Mouse (Mus musculus) hindbrain, embryonic 12.5 days (tissue): ENCODE results near the gene Dagla. TPM values are rescaled to one million over a fixed set of nuclear protein-coding genes. Genes with fewer than 3 reads are reported as not detected.

ENCODE experiments used
- ATAC-seq: fragments of 200-750 bp; cut with Nextera tagmentation; 2 replicates; pipeline ENCODE4 v1.8.0; 2017; ENCODE audit warnings: moderate TSS enrichment; ENCODE audit not compliant: low FRiP score
- H3K27ac ChIP-seq: fragments of 300-500 bp; sonication (generic); 2 replicates; pipeline ENCODE4 v1.5.1; 2016; ENCODE audit warnings: mild to moderate bottlenecking
- H3K27me3 ChIP-seq: fragments of 300-500 bp; sonication (generic); 2 replicates; pipeline ENCODE4 v1.6.1; 2016; ENCODE audit warnings: mild to moderate bottlenecking
- H3K36me3 ChIP-seq: fragments of 300-500 bp; sonication (generic); 2 replicates; pipeline ENCODE4 v1.6.1; 2016; ENCODE audit warnings: mild to moderate bottlenecking
- H3K4me1 ChIP-seq: fragments of 300-500 bp; sonication (generic); 2 replicates; pipeline ENCODE4 v1.6.1; 2016
- H3K4me2 ChIP-seq: fragments of 300-500 bp; sonication (generic); replicated peaks from 2 replicates; pipeline ENCODE4 v1.6.1; 2016; ENCODE audit warnings: mild to moderate bottlenecking
- H3K4me3 ChIP-seq: fragments of 300-500 bp; sonication (generic); 2 replicates; pipeline ENCODE4 v1.5.1; 2016; ENCODE audit warnings: mild to moderate bottlenecking
- H3K9ac ChIP-seq: fragments of 300-500 bp; sonication (generic); 2 replicates; pipeline ENCODE4 v1.6.1; 2016; ENCODE audit warnings: mild to moderate bottlenecking, moderate library complexity
- H3K9me3 ChIP-seq: fragments of 300-500 bp; sonication (generic); replicated peaks from 2 replicates; pipeline ENCODE4 v1.6.1; 2016; ENCODE audit warnings: mild to moderate bottlenecking
- WGBS: fragments of 180-500 bp; shearing (Covaris S2); methylation state at CpG from one replicate; pipeline ENCODE4 v1.1.7; 2016; 5-methylcytosine and 5-hydroxymethylcytosine counted together
- polyA plus RNA-seq: library from polyadenylated mRNA; unstranded; fragments of >200 nt; fragmentation: Nextera tagmentation; extraction: Ambion mirVana; gene quantifications from 2 replicates; pipeline ENCODE4 v1.2.1, GENCODE M21; 2016

Gene Dagla
- polyA plus RNA-seq, 1 experiment from 2014 or later = 5.1 TPM

DNA sequence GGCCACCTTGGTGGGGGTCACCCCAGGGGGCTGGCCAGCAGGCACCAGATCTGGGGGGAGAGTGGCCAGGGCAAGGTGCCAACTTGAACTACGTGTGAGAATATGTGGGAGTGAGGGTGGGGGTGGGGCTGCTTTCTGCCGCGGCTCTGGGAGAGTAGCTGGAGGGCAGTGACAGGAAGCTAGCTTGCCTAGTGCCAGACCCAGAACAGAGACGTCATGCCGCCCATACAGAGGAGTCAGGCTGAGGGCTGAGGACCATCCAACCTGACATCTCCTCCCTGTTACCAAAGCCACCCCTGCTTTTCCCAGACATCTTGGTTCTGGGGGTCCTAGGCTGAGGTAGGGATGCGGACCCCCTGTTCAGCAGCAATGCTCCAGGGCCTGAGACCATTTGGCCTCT lies 57.5 kb downstream of the Dagla start:
- H3K27ac ChIP-seq = no peak overlapping the region
- 0 out of 2 replicates have a peak, but pooled peaks cover 4% of the 10 kb centered on the region for H3K27me3 ChIP-seq
- WGBS = 45% methylated on average over 6 of the region's 6 CpGs
- ATAC-seq = no peak
- H3K9me3 ChIP-seq = no peaks in the 10 kb centered on the region
- H3K9ac ChIP-seq = no peak overlapping the region
- H3K36me3 ChIP-seq = no peaks in the 10 kb centered on the region
- peaks cover 12% of the 10 kb centered on the region for H3K4me1 ChIP-seq
- no peak overlapping the region for H3K4me2 ChIP-seq
- no peak overlapping the region for H3K4me3 ChIP-seq

DNA sequence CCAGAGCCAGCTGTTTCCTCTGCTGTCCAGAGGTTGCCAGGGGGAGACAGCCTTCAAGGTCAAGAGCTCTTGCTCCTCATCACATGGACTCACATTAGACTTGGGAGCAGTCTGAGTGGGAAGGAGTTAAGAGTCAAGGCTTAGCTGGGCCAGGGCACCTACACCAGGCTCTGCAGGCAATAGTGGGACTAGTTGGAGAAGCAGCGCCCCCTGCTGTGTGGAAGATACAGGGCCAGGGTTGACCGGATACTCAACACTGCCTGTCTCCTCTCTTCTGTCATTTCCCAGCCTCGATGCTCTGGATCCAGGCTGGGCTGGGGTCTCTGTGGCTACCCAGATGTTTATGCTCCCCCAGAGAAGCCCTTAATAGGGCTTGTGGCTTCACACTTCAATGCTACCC lies 60.5 kb downstream of the Dagla start:
- Histone ChIP-seq H3K4me2 (no peak overlapping the region), H3K27me3 (peaks cover 14% of the 10 kb centered on the region; the same call in 1 of the 2 replicates), H3K27ac (no peak overlapping the region), H3K36me3 (no peaks in the 10 kb centered on the region), H3K4me3 (no peak overlapping the region), H3K4me1 (peaks cover 22% of the 10 kb centered on the region), H3K9me3 (no peaks in the 10 kb centered on the region), H3K9ac (no peak overlapping the region)
- WGBS = 39% methylated on average over 3 of the region's 3 CpGs
- no peak for ATAC-seq

DNA sequence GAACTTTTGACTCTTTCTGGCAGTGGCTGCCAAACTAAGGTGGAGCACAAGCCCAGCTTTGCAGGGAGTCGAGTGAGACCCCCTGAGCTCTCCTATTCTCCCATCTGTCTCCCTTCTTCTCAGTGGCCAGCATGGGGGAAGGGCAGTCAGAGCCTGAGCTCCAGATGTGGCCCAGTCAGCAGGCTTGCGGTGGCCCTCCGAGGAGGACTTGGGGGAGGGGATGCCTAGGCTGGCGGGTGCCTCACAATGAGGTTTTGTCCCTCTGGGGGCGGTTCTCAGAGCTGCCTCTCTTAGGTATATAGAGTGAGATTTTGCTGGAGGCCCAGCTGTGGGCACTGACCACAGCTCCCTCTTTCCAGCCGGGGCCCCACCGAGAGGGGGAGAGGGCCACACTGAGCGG lies 61.8 kb downstream of the Dagla start:
- 2% methylated on average over 8 of the region's 8 CpGs for WGBS
- H3K9me3 ChIP-seq = no peaks in the 10 kb centered on the region
- no peak overlapping the region for H3K9ac ChIP-seq
- H3K4me3 ChIP-seq = no peak overlapping the region
- no peak for ATAC-seq
- peaks cover 24% of the 10 kb centered on the region for H3K27me3 ChIP-seq
- no peaks in the 10 kb centered on the region for H3K36me3 ChIP-seq
- H3K27ac ChIP-seq = no peak overlapping the region
- peaks cover 22% of the 10 kb centered on the region for H3K4me1 ChIP-seq
- no peak overlapping the region for H3K4me2 ChIP-seq

DNA sequence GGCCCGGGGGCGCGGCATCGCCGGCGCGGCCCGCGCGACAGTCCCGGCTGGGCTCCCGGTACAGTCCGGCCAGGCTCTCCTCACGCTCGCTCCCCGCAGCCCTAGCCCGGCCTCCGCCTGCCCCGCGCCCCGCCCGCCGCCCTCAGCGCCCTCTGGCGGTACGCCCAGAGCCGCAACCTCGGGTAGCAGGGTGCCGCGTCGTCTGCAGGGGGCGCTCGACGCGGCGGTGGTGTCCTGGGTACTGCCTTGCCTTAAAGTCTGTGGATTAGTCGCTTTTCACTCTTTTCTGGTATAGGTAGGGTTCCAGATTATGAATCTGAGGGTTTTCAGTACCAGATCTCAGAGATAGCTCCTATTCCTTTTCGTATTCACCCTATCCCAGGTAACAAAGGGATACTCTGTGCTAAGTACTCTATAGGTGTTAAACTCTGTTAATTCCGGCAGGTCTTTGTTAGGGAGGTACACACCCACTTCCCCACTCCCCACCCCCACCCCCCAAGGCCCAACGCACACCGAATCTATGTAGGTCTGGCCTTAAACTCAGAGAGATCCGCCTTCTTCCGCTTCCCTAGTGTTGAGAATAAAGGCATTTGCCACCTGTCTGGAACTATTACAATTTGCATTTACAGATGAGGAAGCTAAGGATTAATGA lies 63.9 kb downstream of the Dagla start, which contains the start of gene Myrf:
Gene Myrf (minus strand): TSS at position 95 of the 652 bp plus-strand sequence.
- 10% methylated on average over 42 of the region's 43 CpGs for WGBS
- Histone ChIP-seq H3K36me3 (no peaks in the 10 kb centered on the region), H3K4me1 (peaks cover 15% of the 10 kb centered on the region), H3K27me3 (peaks cover 24% of the 10 kb centered on the region), H3K9ac (peak within 1 kb of the TSS; percentile 58), H3K9me3 (no peaks in the 10 kb centered on the region), H3K4me3 (peak within 1 kb of the TSS; percentile 46), H3K4me2 (peak within 1 kb of the TSS; percentile 75), H3K27ac (no peak within 1 kb of the TSS)
- peak; percentile 73 for ATAC-seq

DNA sequence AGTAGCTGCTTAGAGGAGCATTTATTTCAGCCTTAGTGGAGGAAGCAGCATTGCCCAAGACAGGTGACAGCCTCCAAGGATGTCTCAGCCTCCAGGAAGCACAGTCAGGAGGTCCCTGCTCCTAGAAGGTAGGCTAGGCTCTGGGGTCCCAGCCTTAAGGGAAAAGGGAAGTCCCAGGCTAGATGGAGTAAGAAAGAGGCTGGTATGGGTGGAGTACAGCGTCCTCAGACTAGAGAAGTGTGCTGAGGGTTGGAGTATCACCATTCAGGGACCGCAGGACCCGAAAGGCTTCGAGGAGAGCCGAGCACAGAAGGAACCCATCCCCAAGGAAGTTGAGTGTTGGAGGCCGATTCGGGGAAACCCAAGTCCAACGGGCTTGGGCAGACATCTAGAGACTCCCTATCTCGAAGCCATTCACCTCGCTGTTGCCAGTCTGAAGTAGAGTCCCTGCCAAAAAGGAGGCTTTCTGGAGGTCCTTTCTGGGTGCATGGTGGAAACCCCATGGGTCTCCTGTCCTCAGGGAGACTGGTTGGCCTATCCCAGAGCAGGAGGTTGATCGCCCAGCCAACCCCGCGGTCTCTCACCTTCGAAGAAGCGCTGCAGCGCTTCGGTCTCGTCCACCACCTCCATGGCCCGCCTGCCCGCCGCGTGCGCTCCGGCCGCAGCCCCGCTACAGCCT lies 64.6 kb downstream of the Dagla start:
- ATAC-seq = 0 out of 2 replicates have a peak, but pooled peaks have one; percentile 36
- 3% methylated on average over 25 of the region's 26 CpGs for WGBS
- H3K9ac ChIP-seq = peak overlapping the region; percentile 58
- peak overlapping the region; percentile 46 for H3K4me3 ChIP-seq
- peaks cover 15% of the 10 kb centered on the region for H3K4me1 ChIP-seq
- peak overlapping the region; percentile 75 for H3K4me2 ChIP-seq
- no peak overlapping the region for H3K27ac ChIP-seq
- no peaks in the 10 kb centered on the region for H3K36me3 ChIP-seq
- H3K27me3 ChIP-seq = peaks cover 24% of the 10 kb centered on the region
- no peaks in the 10 kb centered on the region for H3K9me3 ChIP-seq

DNA sequence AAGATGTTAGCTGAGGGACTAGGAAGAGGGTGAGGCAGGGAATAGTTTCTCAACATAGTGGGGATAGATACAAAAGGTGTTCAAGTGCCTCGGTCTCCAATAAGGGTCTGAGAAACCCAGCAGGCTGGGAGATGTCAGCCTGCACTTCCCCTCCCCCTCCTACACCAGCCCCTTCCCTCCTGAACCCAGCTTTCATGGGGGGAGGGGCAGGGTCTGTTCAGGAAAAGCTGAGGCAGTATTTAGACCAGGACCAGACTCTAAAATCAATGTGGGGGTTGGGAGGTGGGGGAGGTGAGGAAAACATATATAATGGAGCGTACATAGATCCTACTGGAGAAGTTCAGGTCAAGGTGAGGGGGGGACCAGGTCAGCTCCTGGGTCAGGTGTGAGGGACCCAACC lies 65.3 kb downstream of the Dagla start:
- Histone ChIP-seq H3K4me3 (no peak overlapping the region), H3K9me3 (no peaks in the 10 kb centered on the region), H3K36me3 (no peaks in the 10 kb centered on the region), H3K4me2 (no peak overlapping the region), H3K27ac (no peak overlapping the region), H3K4me1 (peaks cover 15% of the 10 kb centered on the region), H3K9ac (no peak overlapping the region), H3K27me3 (peaks cover 24% of the 10 kb centered on the region)
- WGBS = 38% methylated on average over 2 of the region's 2 CpGs
- no peak for ATAC-seq

DNA sequence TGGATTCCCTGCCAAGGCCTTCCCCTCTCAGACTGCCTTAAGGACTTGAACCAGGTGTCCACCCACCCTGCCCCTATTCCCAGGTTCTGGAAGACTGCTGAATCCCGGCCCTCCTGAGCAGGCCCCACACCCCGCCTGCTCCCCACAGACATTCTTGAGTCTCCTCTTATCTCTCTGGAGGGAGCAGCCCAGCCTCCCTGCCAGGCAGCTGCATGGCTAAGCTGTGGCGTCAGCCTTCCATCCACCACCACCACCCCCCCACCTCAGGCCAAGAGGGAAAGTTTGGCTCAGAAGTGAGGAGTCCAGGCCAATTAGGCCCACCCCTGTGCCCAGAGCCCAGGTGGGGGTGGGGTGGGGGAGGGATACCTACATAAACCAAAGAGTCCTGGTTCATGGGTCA lies 66.2 kb downstream of the Dagla start:
- no peak overlapping the region for H3K27ac ChIP-seq
- no peaks in the 10 kb centered on the region for H3K36me3 ChIP-seq
- H3K4me3 ChIP-seq = no peak overlapping the region
- H3K9ac ChIP-seq = no peak overlapping the region
- H3K9me3 ChIP-seq = no peaks in the 10 kb centered on the region
- ATAC-seq = no peak
- 72% methylated on average over 3 of the region's 3 CpGs for WGBS
- no peak overlapping the region for H3K4me2 ChIP-seq
- peaks cover 15% of the 10 kb centered on the region for H3K4me1 ChIP-seq
- peaks cover 24% of the 10 kb centered on the region for H3K27me3 ChIP-seq

DNA sequence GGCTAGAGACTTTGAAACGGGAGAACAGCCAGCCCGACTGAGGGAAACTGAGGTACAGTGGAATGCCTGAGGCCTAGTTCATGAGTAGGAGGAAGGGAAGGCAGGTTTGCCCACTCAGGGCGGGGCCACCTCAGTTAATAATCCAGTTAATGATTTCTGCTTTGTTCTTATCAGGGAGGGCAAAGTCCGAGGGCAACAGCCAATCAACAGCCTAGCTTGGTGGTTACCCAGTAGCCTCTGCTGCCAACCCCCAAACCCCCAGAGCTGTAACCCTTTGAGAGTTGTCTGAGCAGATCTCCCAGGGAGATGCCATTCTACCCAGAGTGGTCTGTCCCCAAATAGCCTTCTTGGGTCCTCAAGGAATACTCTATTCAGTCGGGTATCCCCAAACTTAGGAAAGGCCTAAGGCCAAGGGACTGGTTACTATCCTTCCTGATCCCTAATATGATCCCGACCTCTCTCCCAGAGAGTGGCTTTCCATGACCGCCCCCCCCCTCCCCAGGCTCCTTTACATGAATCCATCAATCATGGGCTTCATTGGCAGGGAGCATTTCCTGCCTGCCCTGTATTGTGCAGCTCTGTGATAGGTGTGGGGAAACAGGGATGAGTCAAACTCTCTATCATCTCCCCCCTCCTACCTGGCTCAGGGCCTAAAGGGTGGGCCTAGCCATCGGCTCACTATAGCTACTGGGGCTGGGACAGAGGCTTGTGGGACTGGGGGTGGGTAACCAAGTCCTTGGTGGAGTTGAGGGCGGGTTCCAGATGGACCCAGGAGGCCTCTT lies 68.7 kb downstream of the Dagla start:
- Histone ChIP-seq H3K9ac (no peak overlapping the region), H3K27me3 (peaks cover 38% of the 10 kb centered on the region), H3K27ac (no peak overlapping the region), H3K4me1 (peaks cover 22% of the 10 kb centered on the region), H3K4me3 (no peak overlapping the region), H3K9me3 (no peaks in the 10 kb centered on the region), H3K4me2 (no peak overlapping the region), H3K36me3 (no peaks in the 10 kb centered on the region)
- 81% methylated on average over 9 of the region's 9 CpGs for WGBS
- ATAC-seq = no peak

DNA sequence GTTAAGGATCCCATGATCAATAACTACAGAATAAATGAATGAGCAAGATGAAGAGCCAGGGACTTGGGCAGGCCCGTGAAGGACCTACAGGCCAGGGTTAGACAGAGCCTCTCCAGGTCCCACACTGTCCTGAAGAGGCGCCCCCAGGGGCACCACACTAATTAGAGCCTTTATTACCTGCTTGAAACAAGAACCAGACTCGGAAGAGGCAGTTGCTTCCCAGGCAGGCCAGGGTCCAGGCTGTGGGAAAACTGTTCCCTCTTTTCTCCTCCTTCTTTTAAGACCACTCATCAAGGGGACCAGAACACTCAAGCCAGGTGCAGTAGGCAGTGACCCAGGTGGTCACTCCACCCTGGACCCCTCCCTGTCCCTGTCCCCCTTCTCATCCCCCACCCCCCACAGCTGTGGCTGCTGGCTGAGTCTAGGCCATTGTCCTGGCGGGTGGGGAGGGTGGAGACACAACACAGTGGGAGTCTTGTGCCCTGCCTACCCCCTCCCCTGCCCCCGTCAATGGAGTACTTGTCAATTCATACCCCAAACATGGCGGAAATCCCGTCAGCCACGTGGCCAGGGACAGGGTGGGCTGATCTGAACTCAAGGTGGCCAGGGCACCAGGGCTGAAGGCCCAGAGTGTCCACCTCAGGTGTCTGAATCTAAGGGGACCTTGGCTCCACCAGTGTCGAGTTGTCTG lies 72.2 kb downstream of the Dagla start:
- Histone ChIP-seq H3K9me3 (no peaks in the 10 kb centered on the region), H3K4me1 (peaks cover 15% of the 10 kb centered on the region), H3K4me2 (no peak overlapping the region), H3K4me3 (no peak overlapping the region), H3K9ac (no peak overlapping the region), H3K27me3 (peaks cover 21% of the 10 kb centered on the region), H3K36me3 (no peaks in the 10 kb centered on the region), H3K27ac (no peak overlapping the region)
- WGBS = 30% methylated on average over 9 of the region's 9 CpGs
- no peak for ATAC-seq

DNA sequence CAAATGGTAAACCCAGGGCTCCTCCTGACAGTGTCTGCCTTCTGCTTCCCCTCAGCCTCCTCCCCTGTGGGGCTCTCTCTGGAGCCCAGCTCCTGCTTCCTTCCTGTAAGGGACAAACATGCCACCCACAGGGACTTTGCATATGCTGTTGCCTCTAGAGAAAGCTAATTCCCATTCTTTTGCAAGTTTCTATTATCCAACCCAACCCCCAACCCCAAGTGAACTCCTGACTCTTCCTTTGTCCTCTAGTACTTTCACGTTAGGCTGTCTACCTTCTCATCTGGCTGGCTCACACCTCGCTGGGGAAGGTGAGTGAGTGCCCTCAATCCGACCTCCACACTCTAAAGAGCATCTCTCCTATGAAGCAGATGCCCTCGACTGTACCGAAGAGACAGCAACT lies 72.8 kb downstream of the Dagla start:
- Histone ChIP-seq H3K4me2 (no peak overlapping the region), H3K9ac (no peak overlapping the region), H3K27me3 (peaks cover 21% of the 10 kb centered on the region), H3K4me1 (peaks cover 15% of the 10 kb centered on the region), H3K9me3 (no peaks in the 10 kb centered on the region), H3K36me3 (no peaks in the 10 kb centered on the region), H3K4me3 (no peak overlapping the region), H3K27ac (no peak overlapping the region)
- no peak for ATAC-seq
- 17% methylated on average over 5 of the region's 5 CpGs for WGBS

DNA sequence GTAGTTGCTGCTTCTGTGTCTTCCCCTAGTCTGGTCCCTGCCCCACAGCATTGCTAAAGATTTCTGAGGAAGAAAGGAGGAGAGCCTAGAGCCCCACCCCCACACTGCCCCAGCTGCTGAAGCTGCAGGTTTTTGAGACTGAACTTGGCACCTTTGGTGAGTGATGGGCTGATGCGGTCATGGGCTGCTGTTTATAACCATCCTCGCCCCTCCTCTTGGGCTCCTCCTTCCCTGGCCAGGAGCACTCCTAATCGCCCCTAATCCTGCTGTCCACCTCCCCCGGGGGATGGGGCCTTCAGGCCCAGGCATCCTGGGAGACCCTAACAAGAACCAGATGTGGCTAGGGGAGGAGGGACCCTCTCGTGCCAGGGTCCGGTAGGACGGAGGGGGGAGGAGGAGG lies 73.7 kb downstream of the Dagla start:
- Histone ChIP-seq H3K9ac (no peak overlapping the region), H3K4me3 (no peak overlapping the region), H3K36me3 (no peaks in the 10 kb centered on the region), H3K27me3 (peaks cover 21% of the 10 kb centered on the region), H3K4me1 (peaks cover 15% of the 10 kb centered on the region), H3K27ac (no peak overlapping the region), H3K9me3 (no peaks in the 10 kb centered on the region), H3K4me2 (no peak overlapping the region)
- WGBS = 8% methylated on average over 7 of the region's 7 CpGs
- no peak for ATAC-seq

DNA sequence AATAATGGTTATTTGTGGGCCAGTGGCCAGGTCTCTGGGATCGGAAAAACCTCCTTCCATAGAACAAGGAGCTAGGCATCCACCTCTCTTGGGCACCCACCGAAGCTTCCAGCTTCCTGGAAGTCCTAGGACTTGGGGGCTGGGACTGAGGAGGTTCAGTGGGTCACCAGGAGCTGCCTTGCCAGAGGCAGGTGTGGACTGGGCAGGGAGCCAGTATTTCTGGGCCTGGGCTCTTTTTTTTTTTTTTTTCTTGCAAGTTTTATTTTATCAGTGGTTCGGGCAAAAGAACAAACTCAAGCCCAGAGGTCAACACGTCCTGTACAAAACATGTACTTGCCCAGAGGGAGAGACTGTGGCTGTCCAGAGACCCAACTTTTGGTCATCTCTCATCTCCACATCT lies 78.9 kb downstream of the Dagla start:
- WGBS = 87% methylated on average over 4 of the region's 4 CpGs
- Histone ChIP-seq H3K4me2 (no peak overlapping the region), H3K9me3 (no peaks in the 10 kb centered on the region), H3K9ac (no peak overlapping the region), H3K27ac (no peak overlapping the region), H3K4me1 (peaks cover 10% of the 10 kb centered on the region), H3K36me3 (no peaks in the 10 kb centered on the region), H3K4me3 (no peak overlapping the region), H3K27me3 (peaks cover 5% of the 10 kb centered on the region)
- no peak for ATAC-seq
